14 mouse cellular contexts compared by ENCODE assay signal in genomic region chr17:45160651-45161050, GRCm38 (mm10).
DNase-seq lines count a peak whose midpoint lies in the region; ATAC-seq and TF ChIP-seq lines count a peak whose summit lies in the region.
"Had no signal": no experiment of that assay in that cellular context is flagged by ENCODE, and none has a peak within 500 bp of the region (broad histone marks: within the 10 kb centered on the region; RNA-seq: fewer than 3 reads in every experiment).

No protein-coding gene starts in this region.

- H3K36me3 ChIP-seq in liver, adult 2 months (ENCODE audit: control insufficient read depth, insufficient read depth, low read length), result no peaks in the 10 kb centered on the region
- H3K36me3 ChIP-seq in liver, embryonic 12.5 days, result no peaks in the 10 kb centered on the region
- no peaks in the 10 kb centered on the region for H3K36me3 ChIP-seq in E14TG2a.4 (ENCODE audit: insufficient read depth, low read length)
- H3K36me3 ChIP-seq: hindbrain, embryonic 13.5 days had no signal

- no peak for ATAC-seq in liver, embryonic 12.5 days
- ATAC-seq in erythroid progenitor cell, adult 5-6 weeks (replicated peaks; ENCODE audit: low FRiP score, poor library complexity, severe bottlenecking), result no peak
- ATAC-seq: Patski had no signal

- no peaks in the 10 kb centered on the region for H3K4me1 ChIP-seq in liver, adult 2 months (ENCODE audit: control insufficient read depth, insufficient read depth, low read length)
- H3K4me1 ChIP-seq in liver, embryonic 12.5 days, result no peaks in the 10 kb centered on the region
- peaks cover 28% of the 10 kb centered on the region for H3K4me1 ChIP-seq in E14TG2a.4 (replicated peaks; ENCODE audit: low read depth, low read length)

- DNase-seq in liver, adult 2 months (ENCODE audit: extremely low read depth, low read depth, low spot score), result no peak
- peak; percentile 14 for DNase-seq in 416B (ENCODE audit: low read depth)
- DNase-seq in induced T-regulatory cell, adult 2 months (ENCODE audit: low read depth), result peak; percentile 36
- DNase-seq in kidney, adult 11 months, result no peak
- DNase-seq: adrenal gland, postnatal 25 days; cerebellum, adult 8-10 months; left cerebral cortex, postnatal 4 days; lung, postnatal 4 days had no signal

- H3K79me2 ChIP-seq in liver, adult 2 months (ENCODE audit: control insufficient read depth, insufficient read depth, low read length), result no peaks in the 10 kb centered on the region

- TF ChIP-seq POLR2A in liver, adult 2 months (IDR thresholded peaks at IDR 0.05; ENCODE audit: extremely low read depth, insufficient read depth, low read length), result no peak

- H3K9ac ChIP-seq in liver, adult 2 months (ENCODE audit: low read depth, low read length), result no peak overlapping the region
- H3K9ac ChIP-seq in liver, embryonic 12.5 days, result no peak overlapping the region
- H3K9ac ChIP-seq: hindbrain, embryonic 13.5 days had no signal

- no peaks in the 10 kb centered on the region for H3K27me3 ChIP-seq in liver, adult 2 months (ENCODE audit: control insufficient read depth, insufficient read depth, low read length)
- H3K27me3 ChIP-seq in liver, embryonic 12.5 days (replicated peaks), result no peaks in the 10 kb centered on the region
- H3K27me3 ChIP-seq in E14TG2a.4 (ENCODE audit: insufficient read depth, low read length), result peaks cover 9% of the 10 kb centered on the region
- H3K27me3 ChIP-seq: hindbrain, embryonic 13.5 days; Patski had no signal

- H3K4me2 ChIP-seq in liver, embryonic 12.5 days, result no peak overlapping the region
- H3K4me2 ChIP-seq: heart, embryonic 11.5 days; hindbrain, embryonic 13.5 days had no signal

- TF ChIP-seq CTCF in liver, adult 2 months (IDR thresholded peaks at IDR 0.05; ENCODE audit: low read depth, low read length), result peak; percentile 21; the same call in 1 of the 2 replicates
- peak; percentile 48 for TF ChIP-seq CTCF in E14TG2a.4 (conservative IDR thresholded peaks at IDR 0.05; ENCODE audit: low read length)

- no peak overlapping the region for H3K27ac ChIP-seq in liver, adult 2 months (replicated peaks; ENCODE audit: insufficient read depth, low read depth, low read length)
- no peak overlapping the region for H3K27ac ChIP-seq in liver, embryonic 12.5 days
- H3K27ac ChIP-seq: hindbrain, embryonic 13.5 days had no signal

- H3K9me3 ChIP-seq in liver, embryonic 12.5 days (replicated peaks), result no peaks in the 10 kb centered on the region
- H3K9me3 ChIP-seq in E14TG2a.4 (ENCODE audit: low read length), result peaks cover 10% of the 10 kb centered on the region
- H3K9me3 ChIP-seq: hindbrain, embryonic 13.5 days had no signal

- 91% methylated on average over 6 of the region's 6 CpGs for WGBS in liver, adult 2 months
- WGBS in liver, embryonic 12.5 days (ENCODE audit: insufficient replicate concordance), result 69% methylated on average over 6 of the region's 6 CpGs

- no peak overlapping the region for H3K4me3 ChIP-seq in liver, adult 2 months (ENCODE audit: insufficient read depth, low read depth, low read length)
- no peak overlapping the region for H3K4me3 ChIP-seq in liver, embryonic 12.5 days
- H3K4me3 ChIP-seq in E14TG2a.4 (replicated peaks; ENCODE audit: low read length), result no peak overlapping the region
- H3K4me3 ChIP-seq: hindbrain, embryonic 13.5 days had no signal

Comparison
In these comparisons a context has a peak if more than half of its experiments do, and no peak if none do; other contexts are left out.
1. DNase-seq: peak in 416B (single experiment) and induced T-regulatory cell, adult 2 months (single experiment); none in liver, adult 2 months (single experiment) and kidney, adult 11 months (single experiment).